Mouse (Mus musculus) activated CD4-positive, CD25-positive, alpha-beta regulatory T cell, adult 9 weeks (primary cell): ENCODE data around the gene Fcgbp. TPM values are rescaled to one million over a fixed set of nuclear protein-coding genes. Genes with fewer than 3 reads are reported as not detected.

Source experiments
- polyA plus RNA-seq: library from polyadenylated mRNA; unstranded; fragments of 100-300 nt; shearing (Covaris generic); gene quantifications from one replicate; pipeline ENCODE4 v1.2.1, GENCODE M21; 2017

Fcgbp gene
- polyA plus RNA-seq = not detected

GRCm38 (mm10) chr7:28070531-28071298 is at the start of gene Fcgbp:
Gene Fcgbp (plus strand): TSS chr7:28071236.

GRCm38 (mm10) chr7:28049476-28050409 is 21.3 kb upstream of the Fcgbp start, which contains the start of gene Psmc4:
Gene Psmc4 (minus strand): TSS chr7:28050101.

GRCm38 (mm10) chr7:28129166-28129565 is 58.1 kb downstream of the Fcgbp start, which contains the start of gene 9530053A07Rik:
Gene 9530053A07Rik (plus strand): TSS chr7:28129466.

GRCm38 (mm10) chr7:28169489-28170422 is 98.7 kb downstream of the Fcgbp start, which contains the start of gene Fbl:
Gene Fbl (plus strand): TSS chr7:28169710.

Other genes starting within 250 kb of the Fcgbp start
- gene Zfp59, start 232.6 kb upstream of the Fcgbp start, polyA plus RNA-seq = 9.0 TPM
- 11.7 TPM for gene Zfp607a, start 213.7 kb upstream of the Fcgbp start, polyA plus RNA-seq
- gene Zfp974, start 141.8 kb upstream of the Fcgbp start, polyA plus RNA-seq = 8.6 TPM
- 15.7 TPM for gene Zfp780b, start 92.1 kb upstream of the Fcgbp start, polyA plus RNA-seq
- gene Zfp850, start 57.1 kb upstream of the Fcgbp start, polyA plus RNA-seq = 6.7 TPM
- 217 TPM for gene Psmc4, start 21.1 kb upstream of the Fcgbp start, polyA plus RNA-seq
- not detected for gene 9530053A07Rik, start 58.2 kb downstream of the Fcgbp start, polyA plus RNA-seq
- gene Fbl, start 98.5 kb downstream of the Fcgbp start, polyA plus RNA-seq = 191 TPM
- gene Dyrk1b, start 108.2 kb downstream of the Fcgbp start, polyA plus RNA-seq = 7.4 TPM
- gene Eid2, start 196.6 kb downstream of the Fcgbp start, polyA plus RNA-seq = not detected
- gene Eid2b, start 206.5 kb downstream of the Fcgbp start, polyA plus RNA-seq = 2.7 TPM
- not detected for gene Selenov, start 219.9 kb downstream of the Fcgbp start, polyA plus RNA-seq
- not detected for gene Dll3, start 231.0 kb downstream of the Fcgbp start, polyA plus RNA-seq
- 50.8 TPM for gene Timm50, start 240.8 kb downstream of the Fcgbp start, polyA plus RNA-seq